Mouse (Mus musculus): ENCODE results near the gene Zbtb20.

DNA sequence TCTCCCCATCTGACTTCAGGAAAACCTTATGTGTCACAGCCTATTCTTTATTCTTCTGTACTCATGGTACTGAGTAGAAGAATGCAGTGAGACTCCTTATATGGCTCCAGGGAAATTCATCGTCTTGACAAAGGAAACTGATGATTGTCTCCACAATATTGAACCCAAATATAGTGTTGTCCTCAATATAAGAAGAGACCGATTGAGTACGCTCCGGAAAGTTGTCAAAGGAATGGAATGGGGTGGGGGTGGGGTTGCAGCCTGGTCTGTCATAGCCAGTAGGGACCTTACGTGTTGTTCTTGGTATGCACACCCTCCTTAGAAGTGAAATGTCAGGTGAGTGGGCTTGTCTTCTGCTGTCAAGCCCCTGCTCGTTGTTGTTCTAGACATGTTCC is 488.8 kb downstream of the Zbtb20 start:
- TF ChIP-seq CTCF (IDR thresholded peaks at IDR 0.05), result no peak
- no peak for TF ChIP-seq EP300 (IDR thresholded peaks at IDR 0.05; ENCODE audit: insufficient read depth, low read depth, low read length)
- TF ChIP-seq POLR2A (IDR thresholded peaks at IDR 0.05; ENCODE audit: insufficient read depth, low read depth, low read length), result no peak

Measured in heart, adult 2 months (tissue).